Mouse (Mus musculus): ENCODE results near the gene Klhdc3. TPM values are rescaled to one million over a fixed set of nuclear protein-coding genes. Genes with fewer than 3 reads are reported as not detected.

The Klhdc3 gene
- 82.8 and 111 TPM in 2 replicates for polyA plus RNA-seq (2015; fragmentation: Nextera tagmentation; extraction: Ambion mirVana)

GRCm38 (mm10) chr17:46680760-46681373, at the start of gene Klhdc3:
Klhdc3 (minus strand) TSS chr17:46680914.

GRCm38 (mm10) chr17:46728904-46729318, 48.2 kb upstream of the Klhdc3 start, which contains the start of gene Gnmt:
Gnmt (minus strand) TSS chr17:46729168.

GRCm38 (mm10) chr17:46710959-46711597, 30.4 kb upstream of the Klhdc3 start, which contains the start of gene Pex6:
Pex6 (plus strand) TSS chr17:46711463.

GRCm38 (mm10) chr17:46704887-46705835, 24.4 kb upstream of the Klhdc3 start, which contains the start of gene Ppp2r5d:
Ppp2r5d (minus strand) TSS chr17:46705111.

GRCm38 (mm10) chr17:46678416-46678815, 2.3 kb downstream of the Klhdc3 start, which contains the start of gene Mea1:
Mea1 (plus strand) TSS chr17:46678793.

GRCm38 (mm10) chr17:46673850-46674529, 6.7 kb downstream of the Klhdc3 start, which contains the start of gene Rrp36:
Rrp36 (minus strand) TSS chr17:46674352.

GRCm38 (mm10) chr17:46650232-46651031, 30.3 kb downstream of the Klhdc3 start, which contains the start of gene Cul7:
Cul7 (plus strand) TSS chr17:46650337.

GRCm38 (mm10) chr17:46645561-46646321, 35.0 kb downstream of the Klhdc3 start, which contains the start of the genes Klc4 and Mrpl2:
Klc4 (minus strand) TSS chr17:46646022.
Mrpl2 (plus strand) TSS chr17:46646229.

GRCm38 (mm10) chr17:46628791-46629684, 51.7 kb downstream of the Klhdc3 start, which contains the start of gene Ptk7:
Ptk7 (minus strand) TSS chr17:46629504.

Other genes with a start within 250 kb of the Klhdc3 start
- gene Slc22a7, start 242.5 kb downstream of the Klhdc3 start, polyA plus RNA-seq (2015; fragmentation: Nextera tagmentation; extraction: Ambion mirVana) = 0.22 TPM in 1 of 2 replicates, not detected in the other
- 0.52 and 1.7 TPM in 2 replicates for gene Ttbk1, start 193.2 kb downstream of the Klhdc3 start, polyA plus RNA-seq (2015; fragmentation: Nextera tagmentation; extraction: Ambion mirVana)
- 9.2 and 12.5 TPM in 2 replicates for gene Dnph1, start 184.2 kb downstream of the Klhdc3 start, polyA plus RNA-seq (2015; fragmentation: Nextera tagmentation; extraction: Ambion mirVana)
- gene Cul9, start 134.5 kb downstream of the Klhdc3 start, polyA plus RNA-seq (2015; fragmentation: Nextera tagmentation; extraction: Ambion mirVana) = 5.8 and 6.3 TPM in 2 replicates
- 2.0 and 4.1 TPM in 2 replicates for gene Srf, start 124.7 kb downstream of the Klhdc3 start, polyA plus RNA-seq (2015; fragmentation: Nextera tagmentation; extraction: Ambion mirVana)
- gene Ptk7, start 51.4 kb downstream of the Klhdc3 start, polyA plus RNA-seq (2015; fragmentation: Nextera tagmentation; extraction: Ambion mirVana) = 20.2 and 22.3 TPM in 2 replicates
- 21.7 and 29.3 TPM in 2 replicates for gene Klc4, start 34.9 kb downstream of the Klhdc3 start, polyA plus RNA-seq (2015; fragmentation: Nextera tagmentation; extraction: Ambion mirVana)
- gene Mrpl2, start 34.7 kb downstream of the Klhdc3 start, polyA plus RNA-seq (2015; fragmentation: Nextera tagmentation; extraction: Ambion mirVana) = 91.3 and 138 TPM in 2 replicates
- 22.6 and 24.3 TPM in 2 replicates for gene Cul7, start 30.6 kb downstream of the Klhdc3 start, polyA plus RNA-seq (2015; fragmentation: Nextera tagmentation; extraction: Ambion mirVana)
- gene Rrp36, start 6.6 kb downstream of the Klhdc3 start, polyA plus RNA-seq (2015; fragmentation: Nextera tagmentation; extraction: Ambion mirVana) = 41.4 and 55.1 TPM in 2 replicates
- gene Mea1, start 2.1 kb downstream of the Klhdc3 start, polyA plus RNA-seq (2015; fragmentation: Nextera tagmentation; extraction: Ambion mirVana) = 148 and 198 TPM in 2 replicates
- 32.7 and 36.4 TPM in 2 replicates for gene Ppp2r5d, start 24.2 kb upstream of the Klhdc3 start, polyA plus RNA-seq (2015; fragmentation: Nextera tagmentation; extraction: Ambion mirVana)
- 21.2 and 30.3 TPM in 2 replicates for gene Pex6, start 30.5 kb upstream of the Klhdc3 start, polyA plus RNA-seq (2015; fragmentation: Nextera tagmentation; extraction: Ambion mirVana)
- 15.0 and 25.6 TPM in 2 replicates for gene Gnmt, start 48.3 kb upstream of the Klhdc3 start, polyA plus RNA-seq (2015; fragmentation: Nextera tagmentation; extraction: Ambion mirVana)
- gene Cnpy3, start 71.3 kb upstream of the Klhdc3 start, polyA plus RNA-seq (2015; fragmentation: Nextera tagmentation; extraction: Ambion mirVana) = 40.2 and 56.1 TPM in 2 replicates
- gene Ptcra, start 82.8 kb upstream of the Klhdc3 start, polyA plus RNA-seq (2015; fragmentation: Nextera tagmentation; extraction: Ambion mirVana) = 0.13 and 0.14 TPM in 2 replicates
- gene 2310039H08Rik, start 91.7 kb upstream of the Klhdc3 start, polyA plus RNA-seq (2015; fragmentation: Nextera tagmentation; extraction: Ambion mirVana) = 150 and 176 TPM in 2 replicates
- gene Rpl7l1, start 101.8 kb upstream of the Klhdc3 start, polyA plus RNA-seq (2015; fragmentation: Nextera tagmentation; extraction: Ambion mirVana) = 80.6 and 93.1 TPM in 2 replicates
- 3.5 and 4.2 TPM in 2 replicates for gene Bicral, start 177.6 kb upstream of the Klhdc3 start, polyA plus RNA-seq (2015; fragmentation: Nextera tagmentation; extraction: Ambion mirVana)
- gene Tbcc, start 209.8 kb upstream of the Klhdc3 start, polyA plus RNA-seq (2015; fragmentation: Nextera tagmentation; extraction: Ambion mirVana) = 62.1 and 65.4 TPM in 2 replicates
- gene Prph2, start 229.5 kb upstream of the Klhdc3 start, polyA plus RNA-seq (2015; fragmentation: Nextera tagmentation; extraction: Ambion mirVana) = not detected in 2 replicates